Mouse (Mus musculus) cerebellum, postnatal 25 days (tissue): Measurements from ENCODE around the gene Gm13287.
"Not testable (repeated sequence)": the region's sequence is repeated elsewhere in the genome, so short reads cannot be mapped to it uniquely, and the experiment has no call there.

Experiments
- DNase-seq, 2 experiments: peaks; one replicate each; pipeline ENCODE4 v3.0.0; 2021; ENCODE audit warnings: mixed read lengths in 2 of 2

The Gm13287 gene

DNA sequence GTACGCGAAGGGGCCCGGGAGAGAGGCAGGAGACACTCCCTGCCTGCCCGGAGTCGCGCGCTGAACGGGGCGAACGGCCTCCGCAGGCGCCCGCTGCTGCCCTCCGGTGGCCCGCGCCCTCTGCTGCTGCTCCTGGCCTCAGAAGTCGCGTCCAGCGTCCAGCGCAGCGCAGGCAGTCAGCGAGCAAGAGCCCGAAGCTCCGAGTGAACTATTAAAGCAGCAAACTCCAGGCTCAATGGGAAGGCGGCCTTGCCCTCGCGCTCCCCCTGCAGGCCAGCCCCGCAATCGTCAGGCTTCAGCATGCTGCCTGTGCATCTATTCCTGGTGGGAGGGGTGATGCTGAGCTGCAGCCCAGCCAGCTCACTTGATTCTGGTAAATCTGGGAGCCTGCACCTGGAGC, at the start of gene Gm13287:
Gene Gm13287 (plus strand): TSS at position 301 of the 400 bp plus-strand sequence.
- not testable (repeated sequence) for DNase-seq

DNA sequence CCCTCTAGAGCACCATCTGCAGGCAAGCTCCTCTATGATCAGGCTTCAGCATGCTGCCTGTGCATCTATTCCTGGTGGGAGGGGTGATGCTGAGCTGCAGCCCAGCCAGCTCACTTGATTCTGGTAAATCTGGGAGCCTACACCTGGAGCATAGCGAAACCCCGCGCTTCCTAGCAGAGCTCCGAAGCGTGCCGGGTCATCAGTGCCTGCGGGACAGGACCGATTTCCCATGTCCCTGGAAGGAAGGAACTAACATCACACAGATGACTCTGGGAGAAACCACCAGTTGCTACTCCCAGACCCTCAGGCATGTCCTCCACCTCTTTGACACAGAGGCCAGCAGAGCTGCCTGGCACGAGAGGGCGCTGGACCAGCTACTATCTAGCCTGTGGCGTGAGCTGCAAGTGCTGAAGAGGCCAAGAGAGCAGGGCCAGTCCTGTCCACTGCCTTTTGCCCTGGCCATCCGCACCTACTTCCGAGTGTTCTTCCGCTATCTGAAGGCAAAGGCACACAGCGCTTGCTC, 48.2 kb upstream of the Gm13287 start, which contains the start of gene Gm13271:
Gene Gm13271 (plus strand): TSS at position 51 of the 523 bp plus-strand sequence.
- peak; percentile 67 to 75 for DNase-seq

DNA sequence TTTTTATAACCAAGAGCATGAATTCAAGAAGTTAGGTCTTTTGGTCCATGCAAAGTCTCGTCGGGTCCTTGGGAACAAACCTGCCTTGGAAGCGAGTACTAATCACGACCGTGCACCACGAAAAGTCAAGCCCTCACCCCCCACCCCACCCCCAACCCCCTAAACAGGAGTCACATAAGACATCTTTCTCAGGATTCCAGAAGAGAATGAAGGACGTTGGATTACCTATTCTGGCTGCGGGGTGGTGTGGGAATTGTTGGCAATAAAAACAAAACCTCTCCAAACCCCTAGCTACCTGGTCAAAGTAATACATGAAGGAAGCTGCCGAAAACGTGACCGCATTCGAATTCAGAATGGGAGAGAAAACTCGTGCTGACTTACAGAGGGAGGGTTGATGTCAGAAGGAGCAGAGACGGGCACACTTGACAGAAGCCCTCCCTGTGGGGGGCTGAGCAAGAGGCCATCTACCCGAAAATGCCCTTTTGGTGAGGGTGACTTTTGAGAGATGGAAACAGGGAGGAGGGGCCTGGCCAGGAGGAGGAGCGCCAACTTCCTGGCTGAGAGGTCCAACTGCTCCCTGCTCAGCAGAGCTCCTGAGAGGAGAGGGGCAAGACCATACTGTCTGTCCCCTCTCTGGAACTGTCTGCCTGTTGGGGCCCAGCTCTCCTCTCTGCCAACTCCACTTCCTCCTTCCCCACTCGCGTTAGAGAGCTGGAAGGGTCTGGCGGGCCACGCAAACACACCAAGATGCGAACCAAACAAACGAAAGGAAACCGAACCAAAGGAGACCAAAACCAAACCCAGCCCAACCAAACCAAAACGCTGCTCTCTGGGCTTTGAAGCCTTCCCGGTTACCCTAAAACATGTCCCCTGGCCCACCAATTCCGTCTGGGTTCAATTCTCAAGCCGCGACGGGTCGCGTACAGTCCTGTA, 46.2 kb upstream of the Gm13287 start:
- peak in 1 of 2 experiments; percentile 20 for DNase-seq

DNA sequence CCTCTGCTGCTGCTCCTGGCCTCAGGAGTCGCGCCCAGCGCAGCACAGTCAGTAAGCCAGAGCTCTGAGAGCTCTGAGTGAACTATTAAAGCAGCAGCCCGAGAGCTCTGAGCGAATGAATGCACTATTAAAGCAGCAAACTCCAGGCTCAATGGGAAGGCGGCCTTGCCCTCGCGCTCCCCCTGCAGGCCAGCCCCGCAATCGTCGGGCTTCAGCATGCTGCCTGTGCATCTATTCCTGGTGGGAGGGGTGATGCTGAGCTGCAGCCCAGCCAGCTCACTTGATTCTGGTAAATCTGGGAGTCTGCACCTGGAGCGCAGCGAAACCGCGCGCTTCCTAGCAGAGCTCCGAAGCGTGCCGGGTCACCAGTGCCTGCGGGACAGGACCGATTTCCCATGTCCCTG, 45.4 kb upstream of the Gm13287 start:
- peak; percentile 90 to 93 for DNase-seq

DNA sequence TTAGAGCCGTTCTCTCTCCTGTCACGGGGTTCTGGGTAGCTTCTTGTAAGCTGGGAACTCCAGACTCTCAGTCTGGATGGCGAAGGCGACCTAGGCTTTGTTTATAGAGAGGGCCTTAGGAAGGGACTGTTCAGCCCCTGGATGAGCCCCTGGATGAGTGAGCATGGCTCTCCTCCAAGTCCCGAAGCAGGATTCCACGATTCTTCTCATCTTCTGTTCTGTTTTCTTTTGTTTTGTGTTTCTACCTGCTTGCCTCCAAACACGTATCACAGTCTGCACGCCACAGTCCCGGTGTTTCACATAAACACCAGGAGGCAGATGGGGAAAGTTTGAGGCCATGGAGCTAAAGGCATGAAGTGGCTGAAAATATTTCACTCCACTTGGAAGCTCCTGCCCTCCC, 44.3 kb upstream of the Gm13287 start:
- not testable (repeated sequence) for DNase-seq

DNA sequence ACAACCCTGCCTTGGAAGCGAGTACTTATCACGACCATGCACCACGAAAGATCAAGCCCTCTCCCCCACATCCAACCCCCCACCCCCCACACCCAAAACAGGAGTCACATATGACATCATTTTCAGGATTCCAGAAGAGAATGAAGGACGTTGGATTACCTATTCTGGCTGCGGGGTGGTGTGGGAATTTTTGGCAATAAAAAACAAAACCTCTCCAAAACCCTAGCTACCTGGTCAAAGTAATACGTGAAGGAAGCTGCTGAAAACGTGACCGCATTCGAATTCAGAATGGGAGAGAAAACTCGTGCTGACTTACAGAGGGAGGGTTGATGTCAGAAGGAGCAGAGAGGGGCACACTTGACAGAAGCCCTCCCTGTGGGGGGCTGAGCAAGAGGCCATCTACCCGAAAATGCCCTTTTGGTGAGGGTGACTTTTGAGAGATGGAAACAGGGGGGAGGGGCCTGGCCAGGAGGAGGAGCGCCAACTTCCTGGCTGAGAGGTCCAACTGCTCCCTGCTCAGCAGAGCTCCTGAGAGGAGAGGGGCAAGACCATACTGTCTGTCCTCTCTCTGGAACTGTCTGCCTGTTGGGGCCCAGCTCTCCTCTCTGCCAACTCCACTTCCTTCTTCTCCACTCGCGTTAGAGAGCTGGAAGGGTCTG, 43.3 kb upstream of the Gm13287 start, which contains the start of gene Gm13283:
Gene Gm13283 (plus strand): TSS at position 510 of the 659 bp plus-strand sequence.
- peak; percentile 37 to 39 for DNase-seq

DNA sequence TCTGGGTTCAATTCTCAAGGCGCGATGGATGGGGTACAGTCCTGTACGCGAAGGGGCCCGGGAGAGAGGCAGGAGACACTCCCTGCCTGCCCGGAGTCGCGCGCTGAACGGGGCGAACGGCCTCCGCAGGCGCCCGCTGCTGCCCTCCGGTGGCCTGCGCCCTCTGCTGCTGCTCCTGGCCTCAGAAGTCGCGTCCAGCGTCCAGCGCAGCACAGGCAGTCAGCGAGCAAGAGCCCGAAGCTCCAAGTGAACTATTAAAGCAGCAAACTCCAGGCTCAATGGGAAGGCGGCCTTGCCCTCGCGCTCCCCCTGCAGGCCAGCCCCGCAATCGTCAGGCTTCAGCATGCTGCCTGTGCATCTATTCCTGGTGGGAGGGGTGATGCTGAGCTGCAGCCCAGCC, 42.6 kb upstream of the Gm13287 start:
- peak; percentile 71 to 79 for DNase-seq

DNA sequence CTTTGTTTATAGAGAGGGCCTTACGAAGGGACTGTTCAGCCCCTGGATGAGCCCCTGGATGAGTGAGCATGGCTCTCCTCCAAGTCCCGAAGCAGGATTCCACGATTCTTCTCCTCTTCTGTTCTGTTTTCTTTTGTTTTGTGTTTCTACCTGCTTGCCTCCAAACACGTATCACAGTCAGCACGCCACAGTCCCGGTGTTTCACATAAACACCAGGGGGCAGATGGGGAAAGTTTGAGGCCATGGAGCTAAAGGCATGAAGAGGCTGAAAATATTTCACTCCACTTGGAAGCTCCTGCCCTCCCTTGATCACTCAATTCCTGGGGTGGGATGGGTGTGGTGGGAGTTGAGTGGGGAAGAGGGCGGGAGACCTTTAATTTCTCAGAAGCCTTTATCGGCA, 41.3 kb upstream of the Gm13287 start:
- DNase-seq, result peak; percentile 61 to 65

DNA sequence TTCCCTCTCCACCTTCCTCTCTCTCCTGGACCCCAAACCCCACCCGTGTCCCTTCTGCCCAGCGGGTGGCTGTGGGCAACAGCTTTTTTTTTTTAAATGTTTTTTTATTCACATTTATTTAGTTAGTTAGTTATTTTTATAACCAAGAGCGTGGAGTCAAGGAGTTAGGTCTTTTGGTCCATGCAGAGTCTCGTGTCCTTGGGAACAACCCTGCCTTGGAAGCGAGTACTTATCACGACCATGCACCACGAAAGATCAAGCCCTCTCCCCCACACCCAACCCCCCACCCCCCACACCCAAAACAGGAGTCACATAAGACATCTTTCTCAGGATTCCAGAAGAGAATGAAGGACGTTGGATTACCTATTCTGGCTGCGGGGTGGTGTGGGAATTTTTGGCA, 40.7 kb upstream of the Gm13287 start:
- DNase-seq, result peak in 1 of 2 experiments; percentile 33

DNA sequence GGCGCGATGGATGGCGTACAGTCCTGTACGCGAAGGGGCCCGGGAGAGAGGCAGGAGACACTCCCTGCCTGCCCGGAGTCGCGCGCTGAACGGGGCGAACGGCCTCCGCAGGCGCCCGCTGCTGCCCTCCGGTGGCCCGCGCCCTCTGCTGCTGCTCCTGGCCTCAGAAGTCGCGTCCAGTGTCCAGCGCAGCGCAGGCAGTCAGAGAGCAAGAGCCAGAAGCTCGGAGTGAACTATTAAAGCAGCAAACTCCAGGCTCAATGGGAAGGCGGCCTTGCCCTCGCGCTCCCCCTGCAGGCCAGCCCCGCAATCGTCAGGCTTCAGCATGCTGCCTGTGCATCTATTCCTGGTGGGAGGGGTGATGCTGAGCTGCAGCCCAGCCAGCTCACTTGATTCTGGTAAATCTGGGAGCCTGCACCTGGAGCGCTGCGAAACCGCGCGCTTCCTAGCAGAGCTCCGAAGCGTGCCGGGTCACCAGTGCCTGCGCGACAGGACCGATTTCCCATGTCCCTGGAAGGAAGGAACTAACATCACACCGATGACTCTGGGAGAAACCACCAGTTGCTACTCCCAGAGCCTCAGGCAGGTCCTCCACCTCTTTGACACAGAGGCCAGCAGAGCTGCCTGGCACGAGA, 39.6 kb upstream of the Gm13287 start:
- DNase-seq, result peak; percentile 47 to 55

DNA sequence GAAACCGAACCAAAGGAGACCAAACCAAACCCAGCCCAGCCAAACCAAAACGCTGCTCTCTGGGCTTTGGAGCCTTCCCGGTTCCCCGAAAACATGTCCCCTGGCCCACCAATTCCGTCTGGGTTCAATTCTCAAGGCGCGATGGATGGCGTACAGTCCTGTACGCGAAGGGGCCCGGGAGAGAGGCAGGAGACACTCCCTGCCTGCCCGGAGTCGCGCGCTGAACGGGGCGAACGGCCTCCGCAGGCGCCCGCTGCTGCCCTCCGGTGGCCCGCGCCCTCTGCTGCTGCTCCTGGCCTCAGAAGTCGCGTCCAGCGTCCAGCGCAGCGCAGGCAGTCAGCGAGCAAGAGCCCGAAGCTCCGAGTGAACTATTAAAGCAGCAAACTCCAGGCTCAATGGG, 29.5 kb upstream of the Gm13287 start, which contains the start of gene Gm13290:
Gene Gm13290 (plus strand): TSS at position 301 of the 400 bp plus-strand sequence.
- DNase-seq, result not testable (repeated sequence)

DNA sequence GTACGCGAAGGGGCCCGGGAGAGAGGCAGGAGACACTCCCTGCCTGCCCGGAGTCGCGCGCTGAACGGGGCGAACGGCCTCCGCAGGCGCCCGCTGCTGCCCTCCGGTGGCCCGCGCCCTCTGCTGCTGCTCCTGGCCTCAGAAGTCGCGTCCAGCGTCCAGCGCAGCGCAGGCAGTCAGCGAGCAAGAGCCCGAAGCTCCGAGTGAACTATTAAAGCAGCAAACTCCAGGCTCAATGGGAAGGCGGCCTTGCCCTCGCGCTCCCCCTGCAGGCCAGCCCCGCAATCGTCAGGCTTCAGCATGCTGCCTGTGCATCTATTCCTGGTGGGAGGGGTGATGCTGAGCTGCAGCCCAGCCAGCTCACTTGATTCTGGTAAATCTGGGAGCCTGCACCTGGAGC, 26.4 kb upstream of the Gm13287 start, which contains the start of gene Gm13289:
Gene Gm13289 (plus strand): TSS at position 301 of the 400 bp plus-strand sequence.
- not testable (repeated sequence) for DNase-seq

DNA sequence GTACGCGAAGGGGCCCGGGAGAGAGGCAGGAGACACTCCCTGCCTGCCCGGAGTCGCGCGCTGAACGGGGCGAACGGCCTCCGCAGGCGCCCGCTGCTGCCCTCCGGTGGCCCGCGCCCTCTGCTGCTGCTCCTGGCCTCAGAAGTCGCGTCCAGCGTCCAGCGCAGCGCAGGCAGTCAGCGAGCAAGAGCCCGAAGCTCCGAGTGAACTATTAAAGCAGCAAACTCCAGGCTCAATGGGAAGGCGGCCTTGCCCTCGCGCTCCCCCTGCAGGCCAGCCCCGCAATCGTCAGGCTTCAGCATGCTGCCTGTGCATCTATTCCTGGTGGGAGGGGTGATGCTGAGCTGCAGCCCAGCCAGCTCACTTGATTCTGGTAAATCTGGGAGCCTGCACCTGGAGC, 23.5 kb upstream of the Gm13287 start, which contains the start of gene Gm13272:
Gene Gm13272 (plus strand): TSS at position 301 of the 400 bp plus-strand sequence.
- not testable (repeated sequence) for DNase-seq

DNA sequence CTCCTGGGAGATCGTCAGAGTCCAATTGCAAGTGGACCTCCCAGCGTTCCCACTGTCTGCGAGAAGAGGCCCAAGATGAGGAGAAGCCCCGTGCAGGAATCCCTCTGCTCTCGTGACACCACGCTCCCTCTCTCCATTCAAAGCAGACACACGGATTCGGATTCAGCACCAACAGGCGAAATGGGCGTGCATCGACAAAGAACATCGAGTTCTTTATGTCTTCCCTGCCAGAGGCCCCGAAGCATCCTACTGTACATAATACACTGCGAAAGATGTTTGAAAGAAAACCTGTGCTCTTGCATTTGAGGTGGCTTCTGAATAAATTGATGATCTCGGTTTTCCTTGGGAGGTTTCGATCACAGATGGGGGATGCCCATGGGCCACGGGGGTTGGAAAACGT, 22.7 kb upstream of the Gm13287 start:
- DNase-seq, result peak in 1 of 2 experiments; percentile 3

DNA sequence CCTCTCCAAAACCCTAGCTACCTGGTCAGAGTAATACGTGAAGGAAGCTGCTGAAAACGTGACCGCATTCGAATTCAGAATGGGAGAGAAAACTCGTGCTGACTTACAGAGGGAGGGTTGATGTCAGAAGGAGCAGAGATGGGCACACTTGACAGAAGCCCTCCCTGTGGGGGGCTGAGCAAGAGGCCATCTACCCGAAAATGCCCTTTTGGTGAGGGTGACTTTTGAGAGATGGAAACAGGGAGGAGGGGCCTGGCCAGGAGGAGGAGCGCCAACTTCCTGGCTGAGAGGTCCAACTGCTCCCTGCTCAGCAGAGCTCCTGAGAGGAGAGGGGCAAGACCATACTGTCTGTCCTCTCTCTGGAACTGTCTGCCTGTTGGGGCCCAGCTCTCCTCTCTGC, 21.2 kb upstream of the Gm13287 start, which contains the start of gene Ifnz:
Gene Ifnz (plus strand): TSS at position 301 of the 400 bp plus-strand sequence.
- not testable (repeated sequence) for DNase-seq

DNA sequence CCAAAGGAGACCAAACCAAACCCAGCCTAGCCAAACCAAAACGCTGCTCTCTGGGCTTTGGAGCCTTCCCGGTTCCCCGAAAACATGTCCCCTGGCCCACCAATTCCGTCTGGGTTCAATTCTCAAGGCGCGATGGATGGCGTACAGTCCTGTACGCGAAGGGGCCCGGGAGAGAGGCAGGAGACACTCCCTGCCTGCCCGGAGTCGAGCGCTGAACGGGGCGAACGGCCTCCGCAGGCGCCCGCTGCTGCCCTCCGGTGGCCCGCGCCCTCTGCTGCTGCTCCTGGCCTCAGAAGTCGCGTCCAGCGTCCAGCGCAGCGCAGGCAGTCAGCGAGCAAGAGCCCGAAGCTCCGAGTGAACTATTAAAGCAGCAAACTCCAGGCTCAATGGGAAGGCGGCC, 20.7 kb upstream of the Gm13287 start:
- DNase-seq, result not testable (repeated sequence)

DNA sequence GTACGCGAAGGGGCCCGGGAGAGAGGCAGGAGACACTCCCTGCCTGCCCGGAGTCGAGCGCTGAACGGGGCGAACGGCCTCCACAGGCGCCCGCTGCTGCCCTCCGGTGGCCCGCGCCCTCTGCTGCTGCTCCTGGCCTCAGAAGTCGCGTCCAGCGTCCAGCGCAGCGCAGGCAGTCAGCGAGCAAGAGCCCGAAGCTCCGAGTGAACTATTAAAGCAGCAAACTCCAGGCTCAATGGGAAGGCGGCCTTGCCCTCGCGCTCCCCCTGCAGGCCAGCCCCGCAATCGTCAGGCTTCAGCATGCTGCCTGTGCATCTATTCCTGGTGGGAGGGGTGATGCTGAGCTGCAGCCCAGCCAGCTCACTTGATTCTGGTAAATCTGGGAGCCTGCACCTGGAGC, 17.6 kb upstream of the Gm13287 start, which contains the start of gene Gm13276:
Gene Gm13276 (plus strand): TSS at position 301 of the 400 bp plus-strand sequence.
- not testable (repeated sequence) for DNase-seq

DNA sequence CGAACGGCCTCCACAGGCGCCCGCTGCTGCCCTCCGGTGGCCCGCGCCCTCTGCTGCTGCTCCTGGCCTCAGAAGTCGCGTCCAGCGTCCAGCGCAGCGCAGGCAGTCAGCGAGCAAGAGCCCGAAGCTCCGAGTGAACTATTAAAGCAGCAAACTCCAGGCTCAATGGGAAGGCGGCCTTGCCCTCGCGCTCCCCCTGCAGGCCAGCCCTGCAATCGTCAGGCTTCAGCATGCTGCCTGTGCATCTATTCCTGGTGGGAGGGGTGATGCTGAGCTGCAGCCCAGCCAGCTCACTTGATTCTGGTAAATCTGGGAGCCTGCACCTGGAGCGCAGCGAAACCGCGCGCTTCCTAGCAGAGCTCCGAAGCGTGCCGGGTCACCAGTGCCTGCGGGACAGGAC, 14.7 kb upstream of the Gm13287 start, which contains the start of gene Gm13277:
Gene Gm13277 (plus strand): TSS at position 231 of the 400 bp plus-strand sequence.
- DNase-seq, result peak; percentile 73 to 83

DNA sequence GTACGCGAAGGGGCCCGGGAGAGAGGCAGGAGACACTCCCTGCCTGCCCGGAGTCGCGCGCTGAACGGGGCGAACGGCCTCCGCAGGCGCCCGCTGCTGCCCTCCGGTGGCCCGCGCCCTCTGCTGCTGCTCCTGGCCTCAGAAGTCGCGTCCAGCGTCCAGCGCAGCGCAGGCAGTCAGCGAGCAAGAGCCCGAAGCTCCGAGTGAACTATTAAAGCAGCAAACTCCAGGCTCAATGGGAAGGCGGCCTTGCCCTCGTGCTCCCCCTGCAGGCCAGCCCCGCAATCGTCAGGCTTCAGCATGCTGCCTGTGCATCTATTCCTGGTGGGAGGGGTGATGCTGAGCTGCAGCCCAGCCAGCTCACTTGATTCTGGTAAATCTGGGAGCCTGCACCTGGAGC, 11.8 kb upstream of the Gm13287 start, which contains the start of gene Gm13278:
Gene Gm13278 (plus strand): TSS at position 301 of the 400 bp plus-strand sequence.
- not testable (repeated sequence) for DNase-seq

DNA sequence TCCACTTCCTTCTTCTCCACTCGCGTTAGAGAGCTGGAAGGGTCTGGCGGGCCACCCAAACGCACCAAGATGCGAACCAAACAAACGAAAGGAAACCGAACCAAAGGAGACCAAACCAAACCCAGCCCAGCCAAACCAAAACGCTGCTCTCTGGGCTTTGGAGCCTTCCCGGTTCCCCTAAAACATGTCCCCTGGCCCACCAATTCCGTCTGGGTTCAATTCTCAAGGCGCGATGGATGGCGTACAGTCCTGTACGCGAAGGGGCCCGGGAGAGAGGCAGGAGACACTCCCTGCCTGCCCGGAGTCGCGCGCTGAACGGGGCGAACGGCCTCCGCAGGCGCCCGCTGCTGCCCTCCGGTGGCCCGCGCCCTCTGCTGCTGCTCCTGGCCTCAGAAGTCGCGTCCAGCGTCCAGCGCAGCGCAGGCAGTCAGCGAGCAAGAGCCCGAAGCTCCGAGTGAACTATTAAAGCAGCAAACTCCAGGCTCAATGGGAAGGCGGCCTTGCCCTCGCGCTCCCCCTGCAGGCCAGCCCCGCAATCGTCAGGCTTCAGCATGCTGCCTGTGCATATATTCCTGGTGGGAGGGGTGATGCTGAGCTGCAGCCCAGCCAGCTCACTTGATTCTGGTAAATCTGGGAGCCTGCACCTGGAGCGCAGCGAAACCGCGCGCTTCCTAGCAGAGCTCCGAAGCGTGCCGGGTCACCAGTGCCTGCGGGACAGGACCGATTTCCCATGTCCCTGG, 8.9 kb upstream of the Gm13287 start, which contains the start of gene Gm13275:
Gene Gm13275 (plus strand): TSS at position 552 of the 740 bp plus-strand sequence.
- peak; percentile 56 to 76 for DNase-seq

DNA sequence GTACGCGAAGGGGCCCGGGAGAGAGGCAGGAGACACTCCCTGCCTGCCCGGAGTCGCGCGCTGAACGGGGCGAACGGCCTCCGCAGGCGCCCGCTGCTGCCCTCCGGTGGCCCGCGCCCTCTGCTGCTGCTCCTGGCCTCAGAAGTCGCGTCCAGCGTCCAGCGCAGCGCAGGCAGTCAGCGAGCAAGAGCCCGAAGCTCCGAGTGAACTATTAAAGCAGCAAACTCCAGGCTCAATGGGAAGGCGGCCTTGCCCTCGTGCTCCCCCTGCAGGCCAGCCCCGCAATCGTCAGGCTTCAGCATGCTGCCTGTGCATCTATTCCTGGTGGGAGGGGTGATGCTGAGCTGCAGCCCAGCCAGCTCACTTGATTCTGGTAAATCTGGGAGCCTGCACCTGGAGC, 6.0 kb upstream of the Gm13287 start, which contains the start of gene Gm13279:
Gene Gm13279 (plus strand): TSS at position 301 of the 400 bp plus-strand sequence.
- DNase-seq, result not testable (repeated sequence)
